Mouse (Mus musculus): ENCODE data around the gene Uxs1. TPM values are rescaled to one million over a fixed set of nuclear protein-coding genes. Genes with fewer than 3 reads are reported as not detected.

The Uxs1 gene
- total and polyA plus RNA-seq, 2 experiments from 2014 or later = 5.3 to 10.4 TPM

DNA sequence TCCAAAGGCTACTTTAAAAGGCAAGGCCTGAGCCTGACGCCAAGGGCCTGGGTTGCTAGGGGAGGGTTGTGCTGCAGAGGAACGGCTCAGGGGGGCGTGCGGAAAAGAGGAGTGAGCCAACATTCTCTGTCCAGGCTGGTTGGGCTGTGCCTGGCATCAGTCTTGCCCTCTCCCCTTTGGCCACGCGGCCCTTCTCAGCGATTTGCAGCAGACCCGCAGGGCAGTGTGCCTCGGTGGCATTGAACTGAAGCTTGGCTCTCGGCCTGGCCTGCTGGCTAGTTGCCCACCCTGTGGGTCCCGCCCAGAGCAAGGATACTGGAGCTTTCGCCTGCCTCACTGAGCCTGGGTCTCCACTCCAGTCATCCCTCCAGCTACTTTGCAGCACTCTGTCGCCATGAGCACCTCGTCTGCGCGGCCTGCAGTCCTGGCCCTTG, 97.1 kb downstream of the Uxs1 start, which contains the start of gene 1500015O10Rik:
TSS of gene 1500015O10Rik (plus strand) at position 112 of the 434 bp plus-strand sequence.
- no peak within 1 kb of the TSS for H3K27ac ChIP-seq (ENCODE audit: low read depth)
- DNase-seq (ENCODE audit: low spot score) (peak; percentile 42), ATAC-seq (ENCODE audit: insufficient read depth, low read depth) (peak; percentile 63; the same call in 1 of the 2 replicates)
- no peaks in the 10 kb centered on the region for H3K27me3 ChIP-seq (ENCODE audit: control insufficient read depth, insufficient read depth, low read length)
- H3K9ac ChIP-seq (replicated peaks; ENCODE audit: low read depth, low read length) = no peak within 1 kb of the TSS
- no peak within 1 kb of the TSS for H3K4me3 ChIP-seq (ENCODE audit: low read depth, low read length)
- peak within 1 kb of the TSS; percentile 43; the same call in 1 of the 2 replicates for H3K4me2 ChIP-seq (ENCODE audit: low read depth, low read length)
- no peaks in the 10 kb centered on the region for H3K36me3 ChIP-seq (replicated peaks; ENCODE audit: control insufficient read depth, insufficient read depth, low read length)
- H3K4me1 ChIP-seq (ENCODE audit: control insufficient read depth, insufficient read depth) = peaks cover 7% of the 10 kb centered on the region; the same call in 1 of the 2 replicates
- 27% methylated on average over 16 of the region's 16 CpGs for WGBS
- no peaks in the 10 kb centered on the region for H3K9me3 ChIP-seq (replicated peaks; ENCODE audit: control insufficient read depth, low read length)
- TF ChIP-seq CTCF (IDR thresholded peaks at IDR 0.05; ENCODE audit: low read depth) (no peak), EP300 (IDR thresholded peaks at IDR 0.05; ENCODE audit: low read depth) (no peak)

DNA sequence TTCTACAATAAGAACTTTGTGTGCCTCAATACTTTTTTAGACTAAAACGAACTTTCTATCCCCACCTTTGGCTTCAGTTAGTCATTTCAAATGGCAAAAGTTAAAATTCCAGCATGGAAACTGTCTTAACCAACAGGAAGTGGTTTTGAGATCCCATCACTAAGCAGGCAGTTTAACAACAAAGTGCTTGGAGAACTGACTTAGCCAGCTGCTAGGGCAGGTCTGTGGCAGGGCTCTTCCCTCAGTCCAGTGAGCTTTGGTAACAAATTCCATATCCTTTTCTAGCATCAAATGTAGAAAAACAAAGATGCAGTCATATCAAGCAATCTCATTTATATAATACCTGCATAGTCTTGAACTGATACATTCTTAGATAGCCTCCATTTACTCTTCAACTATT, 105.1 kb downstream of the Uxs1 start:
- no peak for TF ChIP-seq EP300 (IDR thresholded peaks at IDR 0.05; ENCODE audit: low read depth)
- TF ChIP-seq CTCF (IDR thresholded peaks at IDR 0.05; ENCODE audit: low read depth) = no peak
- Histone ChIP-seq H3K4me1 (ENCODE audit: control insufficient read depth, insufficient read depth) (no peaks in the 10 kb centered on the region), H3K9me3 (replicated peaks; ENCODE audit: control insufficient read depth, low read length) (no peaks in the 10 kb centered on the region), H3K36me3 (replicated peaks; ENCODE audit: control insufficient read depth, insufficient read depth, low read length) (no peaks in the 10 kb centered on the region), H3K27me3 (ENCODE audit: control insufficient read depth, insufficient read depth, low read length) (no peaks in the 10 kb centered on the region), H3K4me3 (ENCODE audit: low read depth, low read length) (no peak overlapping the region), H3K27ac (ENCODE audit: low read depth) (no peak overlapping the region), H3K4me2 (ENCODE audit: low read depth, low read length) (no peak overlapping the region), H3K9ac (replicated peaks; ENCODE audit: low read depth, low read length) (no peak overlapping the region)
- 55% methylated on average over 1 of the region's 1 CpGs for WGBS
- DNase-seq (ENCODE audit: low spot score) (no peak), ATAC-seq (ENCODE audit: insufficient read depth, low read depth) (no peak)

- Histone ChIP-seq H3K9me3 (replicated peaks; ENCODE audit: control insufficient read depth, low read length) (no peaks in the 10 kb centered on the region), H3K4me3 (ENCODE audit: low read depth, low read length) (no peak overlapping the region), H3K4me2 (ENCODE audit: low read depth, low read length) (no peak overlapping the region), H3K36me3 (replicated peaks; ENCODE audit: control insufficient read depth, insufficient read depth, low read length) (no peaks in the 10 kb centered on the region), H3K4me1 (ENCODE audit: control insufficient read depth, insufficient read depth) (peaks cover 16% of the 10 kb centered on the region; the same call in 1 of the 2 replicates), H3K27me3 (ENCODE audit: control insufficient read depth, insufficient read depth, low read length) (no peaks in the 10 kb centered on the region), H3K9ac (replicated peaks; ENCODE audit: low read depth, low read length) (no peak overlapping the region), H3K27ac (ENCODE audit: low read depth) (no peak overlapping the region)
- DNase-seq (ENCODE audit: low spot score) = no peak
- WGBS = 68% methylated on average over 2 of the region's 2 CpGs
- TF ChIP-seq EP300 (IDR thresholded peaks at IDR 0.05; ENCODE audit: low read depth) (no peak), CTCF (IDR thresholded peaks at IDR 0.05; ENCODE audit: low read depth) (no peak)
- ATAC-seq (ENCODE audit: insufficient read depth, low read depth) = no peak
These were observed 108.8 kb downstream of the Uxs1 start for GRCm38 (mm10) chr1:43718793-43719192.

DNA sequence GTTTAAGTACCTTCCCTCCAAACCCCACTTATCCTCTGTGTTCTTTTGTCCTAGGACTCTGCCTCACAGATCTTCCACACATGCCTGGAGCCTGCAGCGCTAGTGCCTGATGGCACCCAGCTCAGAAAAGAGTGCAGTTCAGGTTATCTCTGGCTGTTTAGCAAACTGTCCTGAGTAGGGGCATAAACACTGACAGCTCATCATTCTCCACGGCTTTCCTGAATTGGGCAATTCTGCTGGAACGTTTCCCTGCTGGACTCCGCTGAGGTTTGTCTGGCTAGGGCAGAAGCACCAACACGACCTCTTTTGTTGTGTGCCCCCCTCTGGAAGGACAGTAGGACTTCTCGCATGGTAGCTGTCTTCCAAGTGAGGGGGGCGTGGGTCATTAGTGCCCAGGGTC, 109.6 kb downstream of the Uxs1 start:
- no peaks in the 10 kb centered on the region for H3K36me3 ChIP-seq (replicated peaks; ENCODE audit: control insufficient read depth, insufficient read depth, low read length)

GRCm38 (mm10) chr1:43714841-43715240, 112.8 kb downstream of the Uxs1 start:
- DNase-seq (ENCODE audit: low spot score) (no peak), ATAC-seq (ENCODE audit: insufficient read depth, low read depth) (no peak)
- Histone ChIP-seq H3K9ac (replicated peaks; ENCODE audit: low read depth, low read length) (no peak overlapping the region), H3K27me3 (ENCODE audit: control insufficient read depth, insufficient read depth, low read length) (no peaks in the 10 kb centered on the region), H3K4me1 (ENCODE audit: control insufficient read depth, insufficient read depth) (peaks cover 16% of the 10 kb centered on the region; the same call in 1 of the 2 replicates), H3K4me2 (ENCODE audit: low read depth, low read length) (no peak overlapping the region), H3K4me3 (ENCODE audit: low read depth, low read length) (no peak overlapping the region), H3K9me3 (replicated peaks; ENCODE audit: control insufficient read depth, low read length) (no peaks in the 10 kb centered on the region), H3K27ac (ENCODE audit: low read depth) (no peak overlapping the region), H3K36me3 (replicated peaks; ENCODE audit: control insufficient read depth, insufficient read depth, low read length) (no peaks in the 10 kb centered on the region)
- 59% methylated on average over 2 of the region's 2 CpGs for WGBS
- TF ChIP-seq CTCF (IDR thresholded peaks at IDR 0.05; ENCODE audit: low read depth) (no peak), EP300 (IDR thresholded peaks at IDR 0.05; ENCODE audit: low read depth) (no peak)

More for the DNA sequence above, 109.6 kb downstream of the Uxs1 start:
- Histone ChIP-seq H3K4me3 (ENCODE audit: low read depth, low read length) (no peak overlapping the region), H3K4me1 (ENCODE audit: control insufficient read depth, insufficient read depth) (peaks cover 16% of the 10 kb centered on the region; the same call in 1 of the 2 replicates), H3K4me2 (ENCODE audit: low read depth, low read length) (no peak overlapping the region), H3K27ac (ENCODE audit: low read depth) (no peak overlapping the region), H3K27me3 (ENCODE audit: control insufficient read depth, insufficient read depth, low read length) (no peaks in the 10 kb centered on the region), H3K9ac (replicated peaks; ENCODE audit: low read depth, low read length) (no peak overlapping the region), H3K9me3 (replicated peaks; ENCODE audit: control insufficient read depth, low read length) (no peaks in the 10 kb centered on the region)
- no peak for ATAC-seq (ENCODE audit: insufficient read depth, low read depth)
- WGBS = 73% methylated on average over 7 of the region's 7 CpGs
- TF ChIP-seq EP300 (IDR thresholded peaks at IDR 0.05; ENCODE audit: low read depth) (no peak), CTCF (IDR thresholded peaks at IDR 0.05; ENCODE audit: low read depth) (no peak)
- no peak for DNase-seq (ENCODE audit: low spot score)

DNA sequence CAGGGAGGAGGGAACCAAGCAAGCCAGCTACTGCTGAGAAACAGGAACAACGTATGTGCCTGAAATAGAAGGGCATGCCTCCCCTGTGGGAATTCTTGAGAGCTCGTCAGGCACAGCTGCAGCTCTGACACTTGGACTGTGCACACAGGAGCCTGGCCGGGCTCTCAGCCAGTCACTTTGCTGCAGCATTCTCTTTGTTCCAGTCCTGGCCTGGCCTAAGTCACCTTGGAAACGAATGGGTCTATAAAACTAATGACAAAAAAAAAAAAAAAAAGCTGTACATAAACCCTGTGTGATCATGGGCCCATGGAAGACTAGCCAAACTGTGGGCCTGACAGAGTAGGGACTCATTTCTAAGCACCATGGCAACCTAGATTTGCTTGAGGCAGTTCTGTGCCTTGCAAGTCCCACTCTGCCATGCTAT, 129.0 kb downstream of the Uxs1 start:
- peak; percentile 86; the same call in 1 of the 2 replicates for TF ChIP-seq EP300 (IDR thresholded peaks at IDR 0.05; ENCODE audit: low read depth)
- TF ChIP-seq CTCF (IDR thresholded peaks at IDR 0.05; ENCODE audit: low read depth) = no peak
- no peak overlapping the region for H3K9ac ChIP-seq (replicated peaks; ENCODE audit: low read depth, low read length)
- H3K4me2 ChIP-seq (ENCODE audit: low read depth, low read length) = peak overlapping the region; percentile 24
- DNase-seq (ENCODE audit: low spot score) = peak; percentile 89
- H3K27me3 ChIP-seq (ENCODE audit: control insufficient read depth, insufficient read depth, low read length) = no peaks in the 10 kb centered on the region
- H3K27ac ChIP-seq (ENCODE audit: low read depth) = peak overlapping the region; percentile 74
- WGBS = 2% methylated on average over 4 of the region's 4 CpGs
- no peak overlapping the region for H3K4me3 ChIP-seq (ENCODE audit: low read depth, low read length)
- H3K4me1 ChIP-seq (ENCODE audit: control insufficient read depth, insufficient read depth) = peaks cover 10% of the 10 kb centered on the region; the same call in 1 of the 2 replicates
- H3K9me3 ChIP-seq (replicated peaks; ENCODE audit: control insufficient read depth, low read length) = no peaks in the 10 kb centered on the region
- peak; percentile 92 for ATAC-seq (ENCODE audit: insufficient read depth, low read depth)
- no peaks in the 10 kb centered on the region for H3K36me3 ChIP-seq (replicated peaks; ENCODE audit: control insufficient read depth, insufficient read depth, low read length)

Other genes starting within 250 kb of the Uxs1 start
- 6.4 and 15.2 TPM in 2 replicates for gene 1500015O10Rik, start 97.2 kb downstream of the Uxs1 start, total RNA-seq (2014; rRNA removed; ENCODE audit: low replicate concordance)
- 14.3 and 15.3 TPM in 2 replicates for gene 1500015O10Rik, start 97.2 kb downstream of the Uxs1 start, polyA plus RNA-seq (2015; fragmentation: Nextera tagmentation; extraction: Ambion mirVana)
- 30.2 and 34.6 TPM in 2 replicates for gene Tpp2, start 105.8 kb upstream of the Uxs1 start, total RNA-seq (2014; rRNA removed; ENCODE audit: low replicate concordance)
- gene Tpp2, start 105.8 kb upstream of the Uxs1 start, polyA plus RNA-seq (2015; fragmentation: Nextera tagmentation; extraction: Ambion mirVana) = 28.3 and 30.4 TPM in 2 replicates
- not detected in 2 replicates for gene Mettl21c, start 192.2 kb upstream of the Uxs1 start, total RNA-seq (2014; rRNA removed; ENCODE audit: low replicate concordance)
- gene Mettl21c, start 192.2 kb upstream of the Uxs1 start, polyA plus RNA-seq (2015; fragmentation: Nextera tagmentation; extraction: Ambion mirVana) = 0.29 and 0.40 TPM in 2 replicates
- gene Gm8251, start 234.1 kb upstream of the Uxs1 start, total RNA-seq (2014; rRNA removed; ENCODE audit: low replicate concordance) = not detected in 2 replicates
- not detected in 2 replicates for gene Gm8251, start 234.1 kb upstream of the Uxs1 start, polyA plus RNA-seq (2015; fragmentation: Nextera tagmentation; extraction: Ambion mirVana)